Mouse (Mus musculus) forebrain, embryonic 14.5 days (tissue): ENCODE measurements around the gene Capns1. TPM values are rescaled to one million over a fixed set of nuclear protein-coding genes. Genes with fewer than 3 reads are reported as not detected.

Experiments used
- ATAC-seq: fragments of 200-750 bp; cut with Nextera tagmentation; 2 replicates; pipeline ENCODE4 v1.8.0; 2017; ENCODE audit warnings: mild to moderate bottlenecking, moderate library complexity
- DNase-seq: peaks from one replicate; pipeline ENCODE4 v3.0.0-alpha.2; 2015; ENCODE audit warnings: low spot score
- H3K27ac ChIP-seq: fragments of 300-500 bp; sonication (generic); 2 replicates; pipeline ENCODE4 v1.5.1; 2014; ENCODE audit warnings: low read depth, mild to moderate bottlenecking, control low read depth, low read length, moderate library complexity
- H3K27me3 ChIP-seq: fragments of 300-500 bp; sonication (generic); replicated peaks from 2 replicates; pipeline ENCODE4 v1.6.1; 2014; ENCODE audit warnings: low read length, control low read depth, mixed read lengths; ENCODE audit not compliant: control insufficient read depth, insufficient read depth
- H3K36me3 ChIP-seq: fragments of 300-500 bp; sonication (generic); 2 replicates; pipeline ENCODE4 v1.6.1; 2014; ENCODE audit warnings: low read length, control low read depth; ENCODE audit not compliant: control insufficient read depth, insufficient read depth
- H3K4me1 ChIP-seq: fragments of 300-500 bp; sonication (generic); 2 replicates; pipeline ENCODE4 v1.6.1; 2014; ENCODE audit warnings: antibody characterized with exemption, low read length, control low read depth; ENCODE audit not compliant: control insufficient read depth, insufficient read depth
- H3K4me2 ChIP-seq: fragments of 300-500 bp; sonication (generic); 2 replicates; pipeline ENCODE4 v1.6.1; 2014; ENCODE audit warnings: mild to moderate bottlenecking, control low read depth, low read length
- H3K4me3 ChIP-seq: fragments of 300-500 bp; sonication (generic); 2 replicates; pipeline ENCODE4 v1.5.1; 2014; ENCODE audit warnings: low read depth, low read length, control low read depth
- H3K9ac ChIP-seq: fragments of 300-500 bp; sonication (generic); 2 replicates; pipeline ENCODE4 v1.6.1; 2014; ENCODE audit warnings: mild to moderate bottlenecking, low read length, control low read depth, moderate library complexity
- H3K9me3 ChIP-seq: fragments of 300-500 bp; sonication (generic); replicated peaks from 2 replicates; pipeline ENCODE4 v1.6.1; 2016; ENCODE audit warnings: low read length, control low read depth, mixed read lengths; ENCODE audit not compliant: control insufficient read depth
- WGBS: fragments of 180-500 bp; shearing (Covaris S2); extraction: QIAGEN DNeasy Blood & Tissue Kit; methylation state at CpG from one replicate; pipeline ENCODE4 v1.1.7; 2014; 5-methylcytosine and 5-hydroxymethylcytosine counted together
- polyA plus RNA-seq: library from polyadenylated mRNA; unstranded; fragments of >200 nt; fragmentation: Nextera tagmentation; extraction: Ambion mirVana; gene quantifications from 2 replicates; pipeline ENCODE4 v1.2.1, GENCODE M21; 2014

Gene Capns1
- polyA plus RNA-seq, 1 experiment from 2014 or later: 56.9 TPM

GRCm38 (mm10) chr7:30231328-30231668 lies 32.7 kb upstream of the Capns1 start:
- no peaks in the 10 kb centered on the region for H3K9me3 ChIP-seq
- peak overlapping the region; percentile 68 for H3K9ac ChIP-seq
- H3K36me3 ChIP-seq: peaks cover 50% of the 10 kb centered on the region
- ATAC-seq (peak; percentile 42; the same call in 1 of the 2 replicates), DNase-seq (no peak)
- WGBS: 0% methylated on average over 16 of the region's 16 CpGs
- peak overlapping the region; percentile 71 for H3K4me2 ChIP-seq
- H3K27me3 ChIP-seq: no peaks in the 10 kb centered on the region
- peaks cover 12% of the 10 kb centered on the region for H3K4me1 ChIP-seq
- peak overlapping the region; percentile 96; the same call in 1 of the 2 replicates for H3K27ac ChIP-seq
- peak overlapping the region; percentile 69 for H3K4me3 ChIP-seq

GRCm38 (mm10) chr7:30224206-30224605 lies 25.6 kb upstream of the Capns1 start:
- no peak overlapping the region for H3K4me2 ChIP-seq
- no peak overlapping the region for H3K27ac ChIP-seq
- H3K27me3 ChIP-seq: no peaks in the 10 kb centered on the region
- H3K9ac ChIP-seq: no peak overlapping the region
- H3K4me1 ChIP-seq: peaks cover 5% of the 10 kb centered on the region; the same call in 1 of the 2 replicates
- no peak overlapping the region for H3K4me3 ChIP-seq
- H3K9me3 ChIP-seq: no peaks in the 10 kb centered on the region
- peaks cover 51% of the 10 kb centered on the region for H3K36me3 ChIP-seq
- no peak for ATAC-seq
- no peak for DNase-seq
- whole genome bisulfite sequencing: 93% methylated on average over 12 of the region's 12 CpGs

DNA sequence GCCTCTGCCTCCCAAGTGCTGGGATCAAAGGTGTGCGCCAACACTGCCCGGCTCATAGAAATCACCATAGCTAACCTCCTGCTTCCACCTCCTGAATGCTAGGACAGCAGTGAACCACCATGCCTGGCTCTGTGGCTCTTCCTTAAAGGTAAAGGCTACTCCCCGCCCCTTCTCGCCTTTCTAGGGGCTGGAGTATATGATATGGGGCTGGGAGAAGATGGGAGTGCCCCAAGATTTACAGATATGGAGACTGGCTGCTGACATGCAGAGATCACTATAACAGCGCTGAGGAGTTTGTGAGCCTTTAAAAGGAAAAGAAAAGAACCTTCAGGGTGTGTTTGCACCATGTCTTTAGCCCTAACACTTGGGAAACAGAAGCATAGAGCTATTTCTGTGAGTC lies 23.6 kb upstream of the Capns1 start:
- Histone ChIP-seq H3K9ac (no peak overlapping the region), H3K9me3 (no peaks in the 10 kb centered on the region), H3K27ac (no peak overlapping the region), H3K4me3 (no peak overlapping the region), H3K27me3 (no peaks in the 10 kb centered on the region), H3K36me3 (peaks cover 40% of the 10 kb centered on the region), H3K4me2 (no peak overlapping the region), H3K4me1 (peaks cover 7% of the 10 kb centered on the region; the same call in 1 of the 2 replicates)
- no peak for ATAC-seq
- DNase-seq: no peak
- 95% methylated on average over 5 of the region's 5 CpGs for WGBS

DNA sequence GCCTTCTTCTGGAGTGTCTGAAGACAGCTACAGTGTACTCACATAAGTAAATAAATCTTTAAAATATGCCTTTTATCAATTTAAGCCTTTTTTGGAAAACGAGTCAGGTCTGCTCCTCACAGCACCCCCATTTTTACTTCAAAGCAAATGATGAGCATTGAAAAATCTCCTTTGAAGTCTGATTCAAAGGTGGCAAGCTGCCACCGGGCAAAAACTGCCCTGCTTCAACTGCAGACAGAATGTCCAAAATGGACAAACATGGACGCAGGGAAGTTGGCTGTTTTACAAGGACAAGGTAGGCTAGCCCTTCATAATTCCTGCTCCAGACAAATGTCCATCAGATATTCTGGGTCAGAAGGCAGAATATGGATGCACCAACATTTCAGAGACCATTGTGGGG lies 22.8 kb upstream of the Capns1 start:
- no peak overlapping the region for H3K9ac ChIP-seq
- DNase-seq (no peak), ATAC-seq (no peak)
- peaks cover 7% of the 10 kb centered on the region; the same call in 1 of the 2 replicates for H3K4me1 ChIP-seq
- WGBS: 81% methylated on average over 3 of the region's 3 CpGs
- H3K27me3 ChIP-seq: no peaks in the 10 kb centered on the region
- H3K4me3 ChIP-seq: no peak overlapping the region
- H3K27ac ChIP-seq: no peak overlapping the region
- H3K36me3 ChIP-seq: peaks cover 33% of the 10 kb centered on the region
- H3K9me3 ChIP-seq: no peaks in the 10 kb centered on the region
- H3K4me2 ChIP-seq: no peak overlapping the region

DNA sequence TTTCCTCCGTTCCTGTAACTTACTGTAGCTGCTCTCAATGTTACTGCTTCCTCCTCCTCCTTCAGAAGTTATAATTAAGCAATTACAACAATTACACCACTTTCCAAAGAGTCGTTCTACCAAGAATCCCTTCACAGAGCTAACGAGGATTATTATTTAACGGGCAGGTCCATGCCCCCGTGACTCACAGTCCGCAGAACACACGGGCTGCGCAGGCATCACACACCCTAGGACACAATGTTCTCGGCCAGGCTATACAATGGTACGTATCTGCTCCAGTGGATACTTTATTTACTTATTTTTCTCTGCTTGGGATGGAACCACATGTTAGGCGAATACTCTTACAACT lies 21.4 kb upstream of the Capns1 start:
- H3K4me1 ChIP-seq: peaks cover 7% of the 10 kb centered on the region; the same call in 1 of the 2 replicates
- peak overlapping the region; percentile 58 for H3K9ac ChIP-seq
- peak overlapping the region; percentile 80 for H3K4me2 ChIP-seq
- peak overlapping the region; percentile 35 for H3K4me3 ChIP-seq
- H3K27me3 ChIP-seq: no peaks in the 10 kb centered on the region
- no peaks in the 10 kb centered on the region for H3K9me3 ChIP-seq
- 0 out of 2 replicates have a peak overlapping the region, but pooled peaks have one; percentile 11 for H3K27ac ChIP-seq
- H3K36me3 ChIP-seq: peaks cover 20% of the 10 kb centered on the region
- no peak for ATAC-seq
- WGBS: 13% methylated on average over 11 of the region's 11 CpGs
- DNase-seq: peak; percentile 28

DNA sequence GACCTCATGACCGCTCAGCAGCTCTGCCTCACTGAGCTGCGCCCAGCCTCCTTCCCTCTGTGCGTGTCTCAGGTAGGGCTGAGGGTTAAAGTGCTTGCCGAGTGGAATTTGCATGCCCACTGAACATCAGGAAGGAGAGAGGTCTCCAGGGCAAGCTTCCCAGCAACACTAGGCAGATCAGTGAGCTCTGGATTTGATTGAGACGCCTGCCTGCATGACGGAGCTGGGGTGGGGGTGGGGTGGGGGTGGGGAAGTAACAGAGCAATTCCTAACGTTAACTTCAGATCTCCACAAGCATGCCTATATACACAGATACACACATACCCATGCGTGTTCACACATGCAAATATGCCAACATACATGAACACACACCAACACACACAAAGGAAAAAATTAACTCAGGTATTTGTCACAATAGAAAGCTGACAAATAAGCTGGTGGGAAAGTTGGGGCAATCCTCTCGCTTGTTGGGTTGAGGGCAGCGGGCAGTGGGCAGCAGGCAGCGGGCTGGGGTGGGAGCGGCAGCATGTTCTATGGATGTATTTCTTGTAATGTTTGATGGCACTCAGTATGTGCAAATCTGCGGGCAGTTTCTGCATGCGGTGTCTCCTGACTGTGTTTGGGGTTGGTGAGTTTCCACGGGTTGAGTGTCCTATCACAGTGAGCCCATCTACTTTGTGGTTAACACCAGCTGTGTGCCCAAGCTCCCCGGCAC lies 20.8 kb upstream of the Capns1 start:
- H3K36me3 ChIP-seq: peaks cover 15% of the 10 kb centered on the region
- H3K9ac ChIP-seq: peak overlapping the region; percentile 58
- H3K4me3 ChIP-seq: peak overlapping the region; percentile 35
- no peaks in the 10 kb centered on the region for H3K9me3 ChIP-seq
- H3K27me3 ChIP-seq: no peaks in the 10 kb centered on the region
- DNase-seq (peak; percentile 80), ATAC-seq (peak; percentile 35; the same call in 1 of the 2 replicates)
- H3K4me1 ChIP-seq: peaks cover 7% of the 10 kb centered on the region; the same call in 1 of the 2 replicates
- H3K4me2 ChIP-seq: peak overlapping the region; percentile 80
- 5% methylated on average over 16 of the region's 16 CpGs for WGBS
- peak overlapping the region; percentile 27; the same call in 1 of the 2 replicates for H3K27ac ChIP-seq

- H3K4me2 ChIP-seq: no peak overlapping the region
- peaks cover 7% of the 10 kb centered on the region; the same call in 1 of the 2 replicates for H3K4me1 ChIP-seq
- H3K9me3 ChIP-seq: no peaks in the 10 kb centered on the region
- no peak overlapping the region for H3K9ac ChIP-seq
- DNase-seq (no peak), ATAC-seq (peak; percentile 21; the same call in 1 of the 2 replicates)
- 81% methylated on average over 2 of the region's 2 CpGs for WGBS
- no peak overlapping the region for H3K4me3 ChIP-seq
- H3K36me3 ChIP-seq: no peaks in the 10 kb centered on the region
- no peaks in the 10 kb centered on the region for H3K27me3 ChIP-seq
- no peak overlapping the region for H3K27ac ChIP-seq
Observed at GRCm38 (mm10) chr7:30217277-30217676, 18.7 kb upstream of the Capns1 start.

DNA sequence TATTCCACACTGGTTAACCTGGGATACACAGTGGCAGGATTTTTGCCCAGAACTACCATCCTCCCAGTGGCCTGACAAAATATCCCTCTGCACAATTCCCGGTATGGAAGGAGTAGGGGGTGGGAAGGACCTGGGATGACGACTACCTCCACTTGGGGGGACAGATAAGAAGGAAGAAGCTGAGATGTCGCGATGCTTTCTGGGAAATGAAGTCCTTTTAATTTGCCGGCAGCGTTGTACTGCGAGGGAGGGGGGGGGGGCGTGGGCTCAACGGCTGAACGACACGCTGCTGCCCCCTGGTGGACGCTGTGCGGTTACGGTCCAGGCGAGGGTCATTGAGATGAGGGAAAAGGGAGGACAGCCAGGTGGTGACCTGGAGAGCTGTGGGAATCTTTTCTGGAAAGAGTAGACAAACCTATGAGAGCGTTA lies 18.1 kb upstream of the Capns1 start:
- Histone ChIP-seq H3K4me3 (peak overlapping the region; percentile 13; the same call in 1 of the 2 replicates), H3K9ac (peak overlapping the region; percentile 22; the same call in 1 of the 2 replicates), H3K4me1 (peaks cover 7% of the 10 kb centered on the region; the same call in 1 of the 2 replicates), H3K9me3 (no peaks in the 10 kb centered on the region), H3K27me3 (no peaks in the 10 kb centered on the region), H3K4me2 (peak overlapping the region; percentile 42), H3K27ac (no peak overlapping the region), H3K36me3 (no peaks in the 10 kb centered on the region)
- ATAC-seq (peak; percentile 78), DNase-seq (peak; percentile 94)
- WGBS: 1% methylated on average over 15 of the region's 16 CpGs

DNA sequence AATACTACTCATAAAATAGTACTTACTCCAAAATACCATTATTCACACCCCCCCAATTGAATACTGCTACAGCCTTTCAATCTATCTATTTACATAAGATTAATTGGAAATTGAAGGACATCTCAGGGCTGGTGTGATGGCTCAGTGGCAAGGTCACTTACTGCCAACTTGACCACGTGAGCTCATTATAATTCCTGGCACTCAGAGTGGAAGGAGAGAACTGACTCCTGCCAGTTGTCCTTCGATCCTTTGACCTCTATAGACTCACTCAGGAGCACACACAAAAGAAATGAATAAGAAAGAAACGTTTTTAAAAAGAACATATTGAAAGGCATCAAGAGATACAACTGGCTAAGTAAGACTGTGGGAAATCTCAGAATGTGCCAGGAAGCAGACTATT lies 17.3 kb upstream of the Capns1 start:
- no peaks in the 10 kb centered on the region for H3K36me3 ChIP-seq
- H3K4me3 ChIP-seq: no peak overlapping the region
- no peaks in the 10 kb centered on the region for H3K9me3 ChIP-seq
- WGBS: 88% methylated on average over 3 of the region's 3 CpGs
- H3K27ac ChIP-seq: no peak overlapping the region
- H3K4me2 ChIP-seq: no peak overlapping the region
- H3K9ac ChIP-seq: no peak overlapping the region
- H3K4me1 ChIP-seq: peaks cover 7% of the 10 kb centered on the region; the same call in 1 of the 2 replicates
- no peaks in the 10 kb centered on the region for H3K27me3 ChIP-seq
- ATAC-seq (no peak), DNase-seq (no peak)
